Mouse (Mus musculus) liver, adult 2 months (tissue): ENCODE measurements around the gene Gm37240.

Experiments
- CTCF ChIP-seq: fragments of 200-500 bp; IDR thresholded peaks from 2 replicates; pipeline ENCODE4 v1.5.1; 2011; ENCODE audit warnings: low read depth, low read length, control low read depth
- POLR2A ChIP-seq: fragments of 200-500 bp; IDR thresholded peaks from 2 replicates; pipeline ENCODE4 v1.6.1; 2011; ENCODE audit warnings: low read length, control low read depth; ENCODE audit not compliant: insufficient read depth; ENCODE audit errors: extremely low read depth

GRCm38 (mm10) chr3:85827815-85828214 is 59.5 kb downstream of the Gm37240 start:
- no peak for TF ChIP-seq CTCF
- TF ChIP-seq POLR2A, result no peak
